Mouse (Mus musculus) spleen, adult 12 weeks (tissue): ENCODE data around the gene Plxnd1.

Experiments used
- DNase-seq: peaks from one replicate; pipeline ENCODE4 v3.0.0; 2022; ENCODE audit warnings: low spot score

The Plxnd1 gene

DNA sequence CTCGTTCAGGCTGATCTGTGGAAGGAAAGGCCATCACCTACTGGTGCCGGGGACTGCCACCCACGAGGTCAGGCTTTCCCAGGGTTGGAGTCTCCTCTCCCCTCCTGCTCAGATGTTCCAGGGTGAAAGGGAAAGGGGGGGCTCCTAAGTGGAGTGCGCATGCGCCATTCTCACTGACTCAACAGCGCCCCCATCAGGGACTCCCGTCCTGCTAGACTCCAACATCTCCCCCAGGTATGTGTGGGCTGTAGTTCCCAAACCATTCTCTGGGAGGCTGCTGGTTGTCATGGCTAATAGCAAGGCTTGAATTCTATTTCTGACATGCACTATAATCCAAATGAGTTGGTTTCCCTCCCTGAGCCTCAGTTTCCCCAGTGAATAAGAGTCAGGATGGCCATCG, 16.2 kb downstream of the Plxnd1 start:
- DNase-seq = no peak

DNA sequence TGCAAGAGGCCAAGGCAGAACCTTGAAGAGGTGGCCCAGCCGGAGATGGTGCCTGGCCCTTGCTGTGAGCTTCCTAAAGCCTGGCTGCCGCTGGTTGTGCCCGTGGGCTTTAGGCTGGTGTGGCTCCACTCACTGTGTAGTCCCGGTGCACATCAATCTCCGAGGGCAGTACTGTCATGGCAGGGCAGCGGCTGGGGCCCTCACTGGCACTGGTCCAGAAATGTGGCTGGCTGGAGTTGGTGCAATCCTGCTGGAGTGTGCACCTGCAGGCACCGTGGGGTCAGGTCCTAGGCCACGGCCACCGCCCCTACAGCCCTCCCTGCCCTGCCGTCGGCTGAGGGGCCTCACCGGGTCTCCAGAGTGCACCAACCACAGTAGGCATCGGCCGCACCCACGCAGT, 17.0 kb downstream of the Plxnd1 start:
- no peak for DNase-seq

DNA sequence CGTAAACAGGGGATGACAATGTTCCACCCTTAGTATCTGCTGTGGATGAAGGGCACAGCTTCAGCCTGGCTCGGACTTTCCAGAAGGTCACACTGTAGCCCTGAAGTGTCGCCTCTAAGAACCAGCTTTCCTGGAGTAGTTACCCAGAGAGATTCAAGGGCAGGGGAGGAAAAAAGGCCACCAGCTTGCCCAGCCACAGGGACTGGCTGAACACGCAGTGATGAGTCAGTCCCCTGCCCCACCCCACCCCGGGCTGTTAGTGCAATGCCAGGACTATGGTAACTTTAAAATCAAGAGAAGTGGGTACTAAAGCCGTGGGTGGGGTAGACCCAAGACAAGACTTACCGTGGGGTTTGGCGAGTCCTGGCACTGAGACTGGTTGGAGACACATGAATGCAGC, 19.2 kb downstream of the Plxnd1 start:
- no peak for DNase-seq

DNA sequence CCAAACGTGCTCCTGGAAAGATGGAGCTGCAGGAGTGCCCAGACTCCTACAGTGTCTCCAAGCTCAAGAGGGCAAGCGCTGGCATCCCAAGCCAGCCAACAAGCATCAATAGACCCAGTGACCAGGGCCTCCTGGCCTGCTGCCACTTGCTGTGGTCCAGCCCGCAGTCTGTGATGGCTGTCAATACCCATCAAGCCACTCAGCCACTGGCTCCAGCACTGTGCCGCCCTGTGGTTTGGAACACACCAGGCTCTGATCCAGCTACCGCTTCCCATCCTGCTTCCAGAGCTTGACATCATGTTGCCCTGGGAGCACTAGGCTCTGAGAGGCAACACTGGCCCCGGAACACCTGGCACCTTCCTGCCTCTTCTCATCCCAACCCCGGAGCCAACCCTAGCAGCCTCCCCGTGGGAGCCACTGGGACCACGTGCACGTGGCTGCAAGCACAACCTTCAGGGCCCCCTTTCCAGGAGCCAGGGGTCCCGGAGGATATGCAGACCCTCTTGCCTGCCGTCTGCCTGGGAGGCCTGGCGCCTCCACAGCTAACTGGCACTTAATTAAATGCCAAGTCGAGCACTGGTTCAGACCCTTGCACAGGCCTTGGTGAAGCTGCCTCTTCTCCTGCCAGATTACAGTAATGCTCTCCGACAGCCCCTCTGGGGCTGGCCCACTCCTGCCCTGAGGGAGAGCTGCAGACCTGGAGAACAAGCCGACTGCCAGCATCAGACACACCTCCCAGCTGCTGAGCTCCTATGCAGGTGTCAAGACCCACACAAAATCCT, 20.7 kb downstream of the Plxnd1 start:
- DNase-seq = no peak

- DNase-seq = no peak
These were observed 21.5 kb downstream of the Plxnd1 start for GRCm38 (mm10) chr6:115973139-115973875.

DNA sequence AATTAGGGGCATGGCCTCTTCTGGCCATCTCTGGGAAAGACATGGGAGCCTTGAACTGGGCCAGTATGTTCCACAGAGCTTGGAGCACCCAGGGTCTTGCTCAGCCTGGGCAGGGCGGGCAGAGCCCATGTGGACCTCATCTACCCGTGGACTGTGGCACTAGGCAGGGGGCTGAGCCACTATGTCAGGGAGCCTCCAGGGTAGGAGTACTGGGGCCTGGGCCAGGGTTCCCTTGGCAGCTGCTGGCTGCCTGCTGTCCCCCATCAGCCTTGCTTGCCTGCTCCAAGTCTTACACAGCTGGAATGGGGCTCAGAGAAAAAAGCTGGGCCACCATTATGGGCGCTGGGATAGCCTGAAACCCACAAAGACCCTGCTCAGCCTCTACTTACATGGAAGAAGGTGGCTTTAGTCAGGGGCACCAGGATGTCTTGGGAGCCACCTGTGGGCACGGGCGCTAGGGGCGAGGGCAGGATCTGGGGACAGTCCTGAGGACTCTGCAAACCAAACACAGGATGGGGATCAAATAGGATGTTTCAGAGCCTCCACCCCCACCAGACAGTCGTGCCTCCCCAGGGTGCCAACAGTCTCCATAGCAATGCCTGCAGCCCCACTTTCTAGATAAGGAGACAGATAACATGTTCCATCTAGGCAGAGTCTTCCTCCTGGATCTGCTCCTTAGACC, 22.6 kb downstream of the Plxnd1 start:
- no peak for DNase-seq

DNA sequence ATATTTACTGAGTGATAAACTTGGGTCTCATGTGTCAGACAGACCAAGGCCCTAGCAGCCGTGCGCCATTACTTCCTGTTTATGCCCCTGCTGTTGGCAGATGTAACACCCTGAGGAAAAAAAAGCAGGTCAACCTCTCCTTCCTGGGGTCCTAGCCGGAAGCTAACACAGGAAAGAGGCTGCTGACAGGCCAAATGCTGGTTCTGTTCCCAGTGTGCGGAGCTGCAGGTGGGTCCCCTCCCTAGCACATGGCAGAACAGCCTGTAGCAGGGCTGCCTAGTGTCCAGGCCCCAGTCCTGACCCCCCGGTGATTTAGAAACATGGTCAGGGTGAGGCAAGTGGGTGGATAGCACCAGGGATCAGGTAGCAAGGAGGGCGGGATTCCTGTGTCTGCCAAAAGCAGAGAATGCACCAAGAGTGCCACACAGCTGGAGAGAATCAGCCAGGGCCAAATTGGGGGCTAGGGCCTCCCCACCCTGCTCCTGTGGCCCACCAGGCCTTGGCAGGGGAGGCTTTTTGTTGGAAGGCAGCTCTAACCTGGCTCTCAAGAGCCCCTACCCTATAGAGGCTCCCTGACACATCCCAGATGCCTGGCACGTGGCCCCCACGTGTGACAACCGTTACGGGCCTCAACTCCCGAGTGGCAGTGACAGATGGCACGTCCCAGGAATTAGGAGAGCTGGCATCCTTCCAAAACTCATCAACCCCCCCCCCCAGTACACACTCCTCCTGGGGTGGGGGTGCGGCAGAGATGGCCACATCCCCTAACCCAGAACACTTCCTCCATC, 23.3 kb downstream of the Plxnd1 start:
- no peak for DNase-seq

DNA sequence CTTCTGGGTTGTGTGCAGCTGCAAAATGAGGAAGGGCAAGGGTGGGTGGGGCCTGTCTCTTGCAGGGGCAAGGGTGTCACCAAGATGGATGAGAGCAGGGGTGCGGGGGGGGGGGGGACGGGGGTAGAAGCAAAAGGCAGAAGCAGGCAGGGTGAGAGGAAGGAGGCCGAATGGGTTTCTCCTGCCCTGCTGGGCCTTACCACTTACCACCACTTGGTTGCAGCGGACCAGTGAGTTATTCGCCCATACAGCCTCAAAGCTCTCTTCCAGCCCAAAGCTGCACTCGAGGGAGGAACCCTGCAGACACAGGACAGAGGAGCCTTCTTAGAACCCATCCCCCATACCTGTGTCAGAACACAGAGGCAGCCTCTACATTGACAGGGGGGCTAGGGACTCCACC, 24.9 kb downstream of the Plxnd1 start:
- DNase-seq = no peak

- no peak for DNase-seq
These were observed 25.7 kb downstream of the Plxnd1 start for GRCm38 (mm10) chr6:115969103-115969502.

DNA sequence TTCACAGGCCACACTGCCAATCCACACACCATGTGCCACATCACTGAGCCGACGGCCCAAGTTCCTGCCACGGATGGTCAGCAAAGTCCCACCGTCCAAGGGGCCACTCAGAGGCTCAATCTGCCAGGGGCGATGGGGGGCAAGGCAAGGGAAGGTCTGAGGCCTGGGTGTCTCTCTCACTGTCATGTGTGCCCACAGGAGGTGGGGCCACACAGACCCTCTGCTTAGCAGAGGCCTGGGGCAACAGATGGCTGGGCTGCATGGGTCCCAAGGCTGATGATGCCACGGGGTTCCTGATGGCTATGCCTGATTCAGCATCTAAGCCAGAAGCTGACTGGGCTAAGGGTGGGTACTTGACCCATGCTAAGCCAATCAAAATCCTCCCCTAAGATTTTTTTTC, 26.1 kb downstream of the Plxnd1 start:
- DNase-seq = no peak

- DNase-seq = no peak
These were observed 26.7 kb downstream of the Plxnd1 start for GRCm38 (mm10) chr6:115968086-115968485.

DNA sequence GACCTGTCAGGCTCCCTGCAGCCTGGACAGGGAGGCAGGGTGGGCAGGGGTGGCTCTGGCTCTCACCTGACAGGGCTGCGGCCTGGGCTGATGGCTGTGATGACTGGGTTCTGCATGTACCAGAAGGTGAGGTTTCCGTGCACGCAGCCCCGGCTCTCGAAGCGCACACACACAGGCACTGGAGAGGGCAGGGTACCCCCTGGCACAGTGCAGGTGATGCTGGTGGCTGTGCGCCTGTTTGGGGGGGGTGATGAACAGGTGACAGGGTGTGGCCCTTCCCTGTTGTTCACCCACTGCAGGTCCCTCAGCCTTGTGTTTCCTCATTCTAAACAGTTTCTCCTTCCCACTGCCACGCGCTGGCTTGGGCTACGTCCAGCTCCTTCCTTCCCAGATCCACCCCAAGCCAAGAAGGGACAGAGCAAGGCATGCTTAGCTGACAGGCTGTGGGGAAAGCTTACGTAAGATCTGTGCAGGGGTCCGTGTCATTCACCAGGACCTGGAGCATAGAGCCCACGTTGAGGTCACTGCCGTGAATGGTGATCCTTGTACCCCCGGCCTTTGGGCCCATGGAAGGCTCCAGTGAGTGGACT, 27.4 kb downstream of the Plxnd1 start:
- DNase-seq = no peak

GRCm38 (mm10) chr6:115966227-115966966, 28.4 kb downstream of the Plxnd1 start:
- DNase-seq = no peak

GRCm38 (mm10) chr6:115963656-115964055, 31.1 kb downstream of the Plxnd1 start:
- no peak for DNase-seq

GRCm38 (mm10) chr6:115962439-115963085, 32.2 kb downstream of the Plxnd1 start:
- no peak for DNase-seq

GRCm38 (mm10) chr6:115961743-115962142, 33.1 kb downstream of the Plxnd1 start:
- DNase-seq = no peak

- no peak for DNase-seq
These were observed 34.5 kb downstream of the Plxnd1 start for GRCm38 (mm10) chr6:115960322-115960721.

DNA sequence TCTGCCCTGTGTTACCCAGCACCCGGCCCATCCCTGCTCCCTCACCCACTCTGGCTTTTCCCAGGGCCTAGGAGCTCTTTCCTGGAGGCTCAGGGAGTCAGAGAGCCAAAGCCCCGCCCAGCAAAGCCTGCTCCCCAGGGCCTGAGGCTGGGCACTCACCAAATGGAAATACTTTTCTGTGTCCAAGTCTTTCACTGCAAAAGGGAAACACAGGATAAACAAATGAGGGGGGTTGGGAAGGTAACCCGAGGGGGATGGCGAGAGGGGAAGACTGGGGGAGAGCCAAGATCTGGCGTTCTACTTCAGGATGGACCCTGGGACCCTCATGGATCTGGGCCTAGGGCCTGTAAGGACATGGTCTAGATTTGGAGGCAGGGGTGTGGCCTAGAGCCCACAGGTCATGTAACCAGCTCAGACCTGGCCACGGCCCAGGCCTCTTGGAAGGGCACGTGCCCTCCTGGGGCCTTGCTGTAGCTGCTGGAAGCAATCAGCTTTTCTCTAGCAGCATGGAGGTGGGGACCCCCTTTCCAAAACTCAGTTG, 35.6 kb downstream of the Plxnd1 start:
- no peak for DNase-seq

GRCm38 (mm10) chr6:115958445-115958844, 36.4 kb downstream of the Plxnd1 start:
- no peak for DNase-seq

- no peak for DNase-seq
These were observed 37.1 kb downstream of the Plxnd1 start for GRCm38 (mm10) chr6:115957681-115958080.
